Comparison of ENCODE assay signal across 8 mouse cellular contexts in the genomic region with DNA sequence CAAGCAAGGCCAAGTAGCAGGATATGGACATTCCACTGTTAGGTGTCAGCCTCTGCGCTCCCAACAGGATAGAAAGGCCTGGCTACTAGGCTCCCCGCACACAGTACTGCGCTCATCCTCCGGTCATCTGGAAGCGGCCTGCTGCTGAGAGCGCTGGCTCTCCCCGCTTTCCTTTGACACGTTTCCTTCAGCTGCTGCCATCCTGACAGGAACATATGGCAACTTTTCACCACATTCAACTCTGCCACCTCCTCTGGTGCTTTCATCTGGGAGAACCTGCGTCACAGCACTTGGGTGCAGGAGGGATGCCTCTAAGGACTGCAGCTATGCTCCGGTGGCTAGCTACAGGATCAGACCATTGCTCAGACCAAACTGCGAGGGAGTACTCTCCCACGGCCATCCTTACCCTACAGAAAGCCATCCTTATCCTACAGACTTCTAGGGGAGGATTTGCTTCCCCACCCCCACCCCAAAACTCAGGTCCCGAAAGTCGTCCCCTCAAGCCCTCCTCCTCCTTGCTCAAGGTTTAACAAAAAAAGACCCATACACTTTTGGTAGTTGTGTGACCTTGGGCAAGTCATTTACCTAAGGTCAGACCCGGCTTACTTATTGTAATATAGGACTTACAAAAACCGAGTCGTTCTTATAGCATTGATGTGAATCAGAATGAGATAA. TPM values are rescaled to one million over a fixed set of nuclear protein-coding genes. Genes with fewer than 3 reads are reported as not detected.
DNase-seq lines count a peak whose midpoint lies in the region; ATAC-seq and TF ChIP-seq lines count a peak whose summit lies in the region.

No protein-coding gene starts in this region.

- no peaks in the 10 kb centered on the region for H3K36me3 ChIP-seq in forebrain, embryonic 15.5 days
- no peaks in the 10 kb centered on the region for H3K36me3 ChIP-seq in intestine, embryonic 16.5 days (ENCODE audit: control insufficient read depth, insufficient read depth, low read length)
- H3K36me3 ChIP-seq in lung, postnatal 0 days (ENCODE audit: insufficient read depth, low read length): no peaks in the 10 kb centered on the region
- no peaks in the 10 kb centered on the region for H3K36me3 ChIP-seq in stomach, embryonic 16.5 days (ENCODE audit: control insufficient read depth, insufficient read depth, low read length)

- H3K27me3 ChIP-seq in forebrain, embryonic 15.5 days: no peaks in the 10 kb centered on the region
- H3K27me3 ChIP-seq in intestine, embryonic 16.5 days (replicated peaks; ENCODE audit: control insufficient read depth, insufficient read depth, low read length): no peaks in the 10 kb centered on the region; the same call in 1 of the 2 replicates
- no peaks in the 10 kb centered on the region for H3K27me3 ChIP-seq in lung, postnatal 0 days (replicated peaks; ENCODE audit: insufficient read depth, low read length)
- H3K27me3 ChIP-seq in stomach, embryonic 16.5 days (ENCODE audit: control insufficient read depth, insufficient read depth, low read length): no peaks in the 10 kb centered on the region

- peaks cover 5% of the 10 kb centered on the region; the same call in 1 of the 2 replicates for H3K4me1 ChIP-seq in brown adipose tissue, adult 24 weeks (ENCODE audit: control insufficient read depth, insufficient read depth, insufficient read length, low read length)
- peaks cover 31% of the 10 kb centered on the region for H3K4me1 ChIP-seq in forebrain, embryonic 15.5 days
- peaks cover 22% of the 10 kb centered on the region for H3K4me1 ChIP-seq in intestine, embryonic 16.5 days (ENCODE audit: control insufficient read depth, insufficient read depth, low read length)
- no peaks in the 10 kb centered on the region for H3K4me1 ChIP-seq in lung, postnatal 0 days (ENCODE audit: insufficient read depth, low read depth, low read length)
- peaks cover 16% of the 10 kb centered on the region; the same call in 1 of the 2 replicates for H3K4me1 ChIP-seq in stomach, embryonic 16.5 days (ENCODE audit: control insufficient read depth, insufficient read depth, low read length)

- TF ChIP-seq EP300 in lung, postnatal 0 days (IDR thresholded peaks at IDR 0.05): no peak

- WGBS in forebrain, embryonic 15.5 days: 5% methylated on average over 17 of the region's 17 CpGs
- WGBS in intestine, embryonic 16.5 days: 11% methylated on average over 17 of the region's 17 CpGs
- 7% methylated on average over 17 of the region's 17 CpGs for WGBS in lung, postnatal 0 days
- WGBS in stomach, embryonic 16.5 days: 16% methylated on average over 17 of the region's 17 CpGs

- 0 out of 2 replicates have a peak overlapping the region, but pooled peaks have one; percentile 2 for H3K27ac ChIP-seq in brown adipose tissue, adult 24 weeks (replicated peaks; ENCODE audit: low read depth, low read length)
- H3K27ac ChIP-seq in forebrain, embryonic 15.5 days (replicated peaks): no peak overlapping the region
- H3K27ac ChIP-seq in intestine, embryonic 16.5 days (ENCODE audit: low read length): peak overlapping the region; percentile 48
- no peak overlapping the region for H3K27ac ChIP-seq in lung, postnatal 0 days (ENCODE audit: low read length)
- H3K27ac ChIP-seq in stomach, embryonic 16.5 days (ENCODE audit: low read length): peak overlapping the region; percentile 98; the same call in 1 of the 2 replicates

- peak overlapping the region; percentile 99 for H3K4me2 ChIP-seq in forebrain, embryonic 15.5 days (replicated peaks)
- peak overlapping the region; percentile 96 for H3K4me2 ChIP-seq in intestine, embryonic 16.5 days (ENCODE audit: low read depth, low read length)
- H3K4me2 ChIP-seq in lung, postnatal 0 days (replicated peaks; ENCODE audit: low read depth, low read length): peak overlapping the region; percentile 79
- H3K4me2 ChIP-seq in stomach, embryonic 16.5 days (ENCODE audit: low read depth, low read length): peak overlapping the region; percentile 77

- no peaks in the 10 kb centered on the region for H3K9me3 ChIP-seq in forebrain, embryonic 15.5 days
- H3K9me3 ChIP-seq in intestine, embryonic 16.5 days (ENCODE audit: control insufficient read depth, low read length): no peaks in the 10 kb centered on the region
- H3K9me3 ChIP-seq in lung, postnatal 0 days (ENCODE audit: low read length): no peaks in the 10 kb centered on the region
- no peaks in the 10 kb centered on the region for H3K9me3 ChIP-seq in stomach, embryonic 16.5 days (replicated peaks; ENCODE audit: control insufficient read depth, low read length)

- peak overlapping the region; percentile 78 for H3K4me3 ChIP-seq in brown adipose tissue, adult 24 weeks (ENCODE audit: insufficient read depth, low read depth, low read length)
- H3K4me3 ChIP-seq in forebrain, embryonic 15.5 days: peak overlapping the region; percentile 97
- peak overlapping the region; percentile 88 for H3K4me3 ChIP-seq in intestine, embryonic 16.5 days (ENCODE audit: low read length)
- peak overlapping the region; percentile 86 for H3K4me3 ChIP-seq in lung, postnatal 0 days (ENCODE audit: low read depth, low read length)
- H3K4me3 ChIP-seq in stomach, embryonic 16.5 days (replicated peaks; ENCODE audit: low read length): peak overlapping the region; percentile 70

- H3K9ac ChIP-seq in forebrain, embryonic 15.5 days (replicated peaks): peak overlapping the region; percentile 79
- peak overlapping the region; percentile 92 for H3K9ac ChIP-seq in intestine, embryonic 16.5 days (ENCODE audit: low read depth, low read length)
- peak overlapping the region; percentile 68; the same call in 1 of the 2 replicates for H3K9ac ChIP-seq in lung, postnatal 0 days (replicated peaks; ENCODE audit: low read depth)
- H3K9ac ChIP-seq in stomach, embryonic 16.5 days (ENCODE audit: low read length): peak overlapping the region; percentile 92

- TF ChIP-seq CTCF in lung, postnatal 0 days (IDR thresholded peaks at IDR 0.05): no peak

- no peak for ATAC-seq in forebrain, embryonic 15.5 days (replicated peaks)
- ATAC-seq in intestine, embryonic 16.5 days: no peak
- no peak for ATAC-seq in lung, postnatal 0 days
- ATAC-seq in stomach, embryonic 16.5 days (ENCODE audit: insufficient read depth, low FRiP score): no peak

- DNase-seq in Muller cell, postnatal 12 days (ENCODE audit: inconsistent ontology term): peak; percentile 26
- DNase-seq in lung, postnatal 0 days (ENCODE audit: low spot score): peak; percentile 30
- DNase-seq in ovary, postnatal 36 days (ENCODE audit: low spot score): no peak
- DNase-seq in urinary bladder, postnatal 10 days (ENCODE audit: low spot score): no peak

RNA-seq across cellular contexts. Expression of a gene that starts 2.0 kb away (rescaled TPM):
- 3.3 and 4.5 TPM in 2 replicates for polyA plus RNA-seq in brown adipose tissue, adult 24 weeks (2012; ENCODE audit: insufficient read depth, insufficient read length, missing spikeins)
- 36.7 and 38.0 TPM in 2 replicates for polyA plus RNA-seq in forebrain, embryonic 15.5 days (2015; fragmentation: Nextera tagmentation; extraction: Ambion mirVana)
- 6.7 and 6.8 TPM in 2 replicates for polyA plus RNA-seq in intestine, embryonic 16.5 days (2015; fragmentation: Nextera tagmentation; extraction: Ambion mirVana)
- 10.7 and 12.9 TPM in 2 replicates for polyA plus RNA-seq in lung, postnatal 0 days (2015; fragmentation: Nextera tagmentation; extraction: Ambion mirVana)
- 8.7 and 8.9 TPM in 2 replicates for polyA plus RNA-seq in stomach, embryonic 16.5 days (2015; fragmentation: Nextera tagmentation; extraction: Ambion mirVana)

Comparison
In these comparisons a context has a peak if more than half of its experiments do, and no peak if none do; other contexts are left out.
1. DNase-seq: peak in Muller cell, postnatal 12 days (single experiment) and lung, postnatal 0 days (single experiment); none in ovary, postnatal 36 days (single experiment) and urinary bladder, postnatal 10 days (single experiment).
2. H3K27ac ChIP-seq: peak in brown adipose tissue, adult 24 weeks (single experiment), intestine, embryonic 16.5 days (single experiment) and stomach, embryonic 16.5 days (single experiment); none in forebrain, embryonic 15.5 days (single experiment) and lung, postnatal 0 days (single experiment).
3. Peak in every context shown above with its lines, with median percentiles within 50 percentile points of each other: H3K4me3 ChIP-seq, H3K4me2 ChIP-seq and H3K9ac ChIP-seq.